Mouse (Mus musculus) heart, postnatal 36 days (tissue): ENCODE results near the gene Jag1. TPM values are rescaled to one million over a fixed set of nuclear protein-coding genes. Genes with fewer than 3 reads are reported as not detected.

Experiments
- DNase-seq, 2 experiments: peaks; one replicate each; pipeline ENCODE4 v3.0.0; 2021 to 2022
- intact Hi-C: fragments of 180-260 bp; cut with DNase I; formaldehyde crosslinking; loops from one replicate; pipeline ENCODE4 v1.15.1; 2025
- total RNA-seq, 2 experiments: library from RNA; stranded (reverse); gene quantifications; 2 replicates each; pipeline ENCODE4 v1.2.3; 2021

Jag1 gene
- total RNA-seq, 2 experiments from 2014 or later, result 11.5 to 12.7 TPM

DNA sequence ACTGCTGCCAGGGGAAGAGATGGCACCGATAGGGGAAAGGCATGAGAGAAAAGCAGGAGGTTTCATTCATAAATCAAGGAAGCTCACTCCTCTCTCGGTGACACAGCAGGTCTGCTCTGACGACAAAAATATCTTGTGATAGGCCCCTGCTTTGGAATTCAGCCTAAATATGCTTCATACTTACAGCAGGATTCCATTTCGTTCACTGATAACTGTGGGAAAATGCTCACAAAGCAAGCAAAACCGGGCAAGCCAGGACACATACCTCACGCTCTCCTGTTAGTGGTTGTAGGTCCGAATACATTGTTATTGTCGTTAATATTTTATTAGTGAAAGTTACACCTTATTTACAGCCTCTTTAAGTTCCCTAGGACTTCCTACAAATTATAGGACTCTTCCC, 8.5 kb downstream of the Jag1 start:
- DNase-seq, result no peak
- intact Hi-C loops, result no loop called here

DNA sequence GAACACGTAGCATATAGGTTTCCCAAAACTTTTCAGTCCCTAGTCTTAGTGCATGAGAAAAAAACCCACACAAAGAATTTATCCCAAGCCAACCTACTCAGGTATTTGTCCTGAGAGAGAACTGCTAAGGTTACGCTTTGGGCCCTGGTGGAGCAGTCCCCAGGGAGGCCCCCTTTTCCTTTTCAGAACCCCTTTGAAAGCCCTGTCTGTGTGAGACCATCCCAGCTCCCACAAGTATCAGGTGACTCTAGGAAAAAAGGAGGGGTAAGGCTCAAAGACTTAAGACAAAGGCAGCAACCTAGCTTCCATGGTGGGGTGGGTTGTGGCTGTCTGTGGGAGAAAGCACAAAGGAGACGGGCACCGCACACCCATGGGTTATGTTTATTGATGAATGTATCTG, 9.2 kb downstream of the Jag1 start:
- DNase-seq, result no peak
- intact Hi-C loops, result no loop called here

GRCm38 (mm10) chr2:137101074-137101473, 15.4 kb downstream of the Jag1 start:
- intact Hi-C loops, result no loop called here
- DNase-seq, result peak; percentile 46 to 64

GRCm38 (mm10) chr2:137099211-137099734, 17.2 kb downstream of the Jag1 start:
- intact Hi-C loops, result no loop called here
- DNase-seq, result no peak

GRCm38 (mm10) chr2:137098269-137099035, 18.0 kb downstream of the Jag1 start:
- intact Hi-C loops, result no loop called here

DNA sequence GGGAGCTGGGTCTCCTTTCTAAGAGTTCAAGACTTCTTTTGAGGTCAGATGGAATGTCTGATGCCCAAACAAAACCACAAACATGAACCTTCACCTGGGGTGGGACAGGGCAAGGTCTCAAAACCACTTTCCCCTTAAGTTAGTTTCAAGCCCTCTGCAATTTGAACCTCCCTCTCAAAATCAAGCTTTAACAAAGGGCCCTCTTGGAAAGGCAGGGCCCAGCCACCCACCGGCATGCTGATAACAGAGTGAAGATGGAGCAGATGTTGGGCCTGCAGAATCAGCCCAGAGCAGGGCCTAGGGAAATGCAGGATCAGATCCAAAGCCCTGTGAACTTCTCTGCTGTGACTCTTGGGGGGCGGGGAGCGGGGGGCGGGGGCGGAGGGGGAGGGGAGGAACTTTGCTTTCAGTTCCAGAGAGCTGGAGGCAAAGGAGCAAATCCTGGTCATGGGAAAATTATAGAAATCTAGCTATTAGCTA, 19.4 kb downstream of the Jag1 start:
- DNase-seq, result no peak
- intact Hi-C loops, result no loop called here

More at GRCm38 (mm10) chr2:137098269-137099035, 18.0 kb downstream of the Jag1 start:
- no peak for DNase-seq

GRCm38 (mm10) chr2:137094301-137094700, 22.1 kb downstream of the Jag1 start:
- DNase-seq, result no peak
- intact Hi-C loops, result no loop called here

GRCm38 (mm10) chr2:137093298-137093630, 23.2 kb downstream of the Jag1 start:
- intact Hi-C loops, result no loop called here
- DNase-seq, result no peak

GRCm38 (mm10) chr2:137092523-137093297, 23.7 kb downstream of the Jag1 start:
- DNase-seq, result no peak
- intact Hi-C loops, result no loop called here

DNA sequence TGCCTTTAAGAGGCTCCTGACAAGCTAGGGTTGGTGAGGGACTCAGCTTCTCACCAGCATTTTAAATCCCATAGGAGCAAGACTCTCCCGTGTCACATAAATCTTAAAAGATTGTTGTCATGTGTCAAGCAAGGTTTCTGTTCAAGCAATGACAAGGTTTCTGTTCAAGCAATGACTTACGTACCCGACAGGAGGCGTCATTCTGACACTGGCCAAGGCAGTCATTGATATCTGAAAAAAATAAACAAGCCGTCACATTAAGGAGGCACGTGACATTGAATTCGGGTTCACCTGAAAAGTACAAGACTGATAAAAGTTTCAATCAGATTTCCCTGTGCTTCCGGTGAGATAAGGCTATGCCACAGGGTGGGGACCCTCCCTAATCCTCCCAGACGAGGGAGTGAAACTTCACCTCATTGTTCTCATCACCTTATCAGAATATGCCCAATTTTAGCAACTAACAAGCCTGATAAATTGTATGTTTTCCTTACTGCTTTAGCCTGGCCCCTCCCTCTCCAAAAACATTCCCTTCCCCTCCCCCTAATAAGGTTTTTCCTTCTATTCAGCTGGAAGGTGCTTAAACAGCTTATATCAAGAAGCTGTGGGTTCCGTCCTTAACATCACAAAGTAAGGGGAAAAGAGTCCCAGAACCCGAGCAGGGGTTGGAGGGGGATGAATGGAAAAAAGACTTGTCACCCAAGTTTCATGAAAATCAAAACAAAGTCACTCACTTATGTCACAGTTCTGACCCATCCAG, 24.5 kb downstream of the Jag1 start:
- no peak for DNase-seq
- intact Hi-C loops, result no loop called here

- intact Hi-C loops, result no loop called here
- no peak for DNase-seq
Measured at GRCm38 (mm10) chr2:137087705-137088104, 28.7 kb downstream of the Jag1 start.

GRCm38 (mm10) chr2:137086621-137087395, 29.6 kb downstream of the Jag1 start:
- DNase-seq, result no peak
- intact Hi-C loops, result no loop called here

DNA sequence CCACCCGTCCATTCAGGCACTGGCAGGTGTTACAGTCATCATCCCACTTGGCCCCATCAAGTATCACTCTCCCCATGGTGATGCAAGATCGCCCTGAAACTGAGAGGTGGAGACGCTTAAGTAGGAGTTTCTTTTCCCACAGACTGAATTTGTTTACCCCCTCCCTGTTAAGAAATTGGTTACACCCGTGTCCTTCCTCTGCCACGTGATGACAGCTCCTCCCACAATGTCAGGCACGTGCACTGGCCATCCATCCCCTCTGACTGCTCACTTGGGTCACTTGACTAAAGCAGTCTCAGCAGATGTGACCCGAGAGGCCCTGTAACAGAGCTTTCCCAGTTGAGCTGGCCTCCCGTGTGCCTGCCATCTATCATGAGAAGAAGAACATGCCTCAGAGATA, 31.2 kb downstream of the Jag1 start:
- peak in 1 of 2 experiments; percentile 25 for DNase-seq
- intact Hi-C loops, result no loop called here

DNA sequence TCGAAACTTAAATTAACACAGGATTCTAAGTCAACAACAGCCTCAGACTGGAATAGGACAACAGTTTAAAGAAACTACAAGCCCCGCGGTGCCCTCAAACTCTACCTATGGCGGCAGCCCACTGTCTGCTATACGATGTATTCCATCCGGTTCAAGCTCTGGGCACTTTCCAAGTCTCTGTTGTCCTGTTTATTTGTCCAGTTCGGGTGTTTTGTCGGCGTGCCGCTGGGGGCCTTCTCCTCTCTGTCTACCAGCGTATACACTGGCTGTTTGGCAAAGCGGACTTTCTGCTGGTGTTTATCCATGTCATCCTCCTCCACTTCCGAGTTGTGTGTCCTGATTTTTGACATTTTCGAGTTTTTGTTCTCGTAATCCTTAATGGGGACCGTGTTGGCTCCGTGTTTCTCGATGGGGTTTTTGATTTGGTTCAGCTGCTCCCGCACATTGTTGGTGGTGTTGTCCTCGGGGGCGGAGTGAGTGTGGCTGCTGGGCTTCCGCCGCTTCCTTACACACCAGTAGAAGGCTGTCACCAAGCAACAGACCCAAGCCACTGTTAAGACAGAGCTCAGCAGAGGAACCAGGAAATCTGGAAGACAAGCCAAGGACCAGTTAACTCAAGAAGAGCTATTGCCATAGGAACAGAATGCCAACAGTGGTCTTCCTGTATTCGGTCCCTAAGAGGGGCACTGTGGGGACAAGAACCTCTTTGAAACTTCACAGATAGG, 33.4 kb downstream of the Jag1 start:
- DNase-seq, result no peak
- intact Hi-C loops, result no loop called here

DNA sequence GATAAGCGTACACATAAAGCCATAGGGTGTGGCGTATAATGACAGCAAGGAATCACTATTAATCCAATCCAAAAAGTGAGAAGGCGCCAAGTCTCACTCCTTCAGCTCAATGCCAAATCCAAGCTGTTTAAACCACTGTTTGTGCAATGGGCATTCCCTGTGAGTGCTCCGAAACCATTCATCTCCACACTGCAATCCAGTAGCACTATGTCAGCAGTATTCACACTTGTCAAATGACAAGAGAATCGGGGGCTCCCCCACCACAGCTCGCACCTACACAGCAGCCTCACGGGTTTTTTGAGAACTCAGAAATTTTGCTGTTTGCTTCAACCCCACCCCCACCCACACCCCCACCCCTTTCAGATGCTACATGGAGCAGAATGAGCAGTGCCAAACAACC, 35.4 kb downstream of the Jag1 start:
- no peak for DNase-seq
- intact Hi-C loops, result no loop called here

- DNase-seq, result peak in 1 of 2 experiments; percentile 25
- intact Hi-C loops, result no loop called here
Measured at GRCm38 (mm10) chr2:137080468-137080867, 36.0 kb downstream of the Jag1 start.

DNA sequence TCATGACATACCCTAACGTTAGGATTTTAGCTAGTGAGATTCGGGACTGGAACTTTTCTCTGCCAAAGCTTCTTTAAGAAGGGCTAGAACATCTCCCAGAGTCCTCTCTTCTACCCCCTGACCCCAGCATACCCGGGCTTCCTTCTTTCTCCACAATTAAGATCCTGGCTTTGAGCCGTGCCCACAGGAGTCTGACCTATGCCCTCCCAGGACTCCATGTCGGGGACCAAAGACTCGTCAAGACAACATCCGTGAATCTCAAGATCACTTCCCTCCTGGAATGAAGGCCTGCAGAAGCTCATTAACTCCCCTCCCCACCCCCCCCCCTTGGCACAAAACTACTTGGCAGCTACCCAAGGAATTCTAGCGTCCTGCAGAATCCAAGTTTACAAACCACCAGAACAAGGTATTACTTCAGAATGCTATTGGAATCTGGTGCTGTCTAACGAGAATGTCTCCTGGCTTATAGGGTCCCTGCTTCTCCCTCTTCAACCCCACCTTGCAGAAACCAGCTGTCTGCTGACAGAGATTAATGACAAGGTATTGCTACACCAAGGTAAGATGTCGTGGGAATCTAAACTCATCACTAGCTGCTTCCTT, 36.6 kb downstream of the Jag1 start:
- intact Hi-C loops, result no loop called here
- no peak for DNase-seq

GRCm38 (mm10) chr2:137078771-137079170, 37.7 kb downstream of the Jag1 start:
- intact Hi-C loops, result no loop called here

GRCm38 (mm10) chr2:137074313-137074620, 42.2 kb downstream of the Jag1 start:
- DNase-seq, result no peak
- intact Hi-C loops, result no loop called here

More at GRCm38 (mm10) chr2:137078771-137079170, 37.7 kb downstream of the Jag1 start:
- DNase-seq, result no peak
